Mouse (Mus musculus): ENCODE measurements around the gene Gatc. TPM values are rescaled to one million over a fixed set of nuclear protein-coding genes. Genes with fewer than 3 reads are reported as not detected.
"Not testable (repeated sequence)": the region's sequence is repeated elsewhere in the genome, so short reads cannot be mapped to it uniquely, and the experiment has no call there.

The Gatc gene
- polyA plus RNA-seq, 1 experiment, result 13.6 TPM

GRCm38 (mm10) chr5:115330955-115331354, 10.0 kb downstream of the Gatc start:
- no peak for DNase-seq (ENCODE audit: low spot score)

- no peak for DNase-seq (ENCODE audit: low spot score)
Measured at GRCm38 (mm10) chr5:115327610-115328548, 13.1 kb downstream of the Gatc start.

DNA sequence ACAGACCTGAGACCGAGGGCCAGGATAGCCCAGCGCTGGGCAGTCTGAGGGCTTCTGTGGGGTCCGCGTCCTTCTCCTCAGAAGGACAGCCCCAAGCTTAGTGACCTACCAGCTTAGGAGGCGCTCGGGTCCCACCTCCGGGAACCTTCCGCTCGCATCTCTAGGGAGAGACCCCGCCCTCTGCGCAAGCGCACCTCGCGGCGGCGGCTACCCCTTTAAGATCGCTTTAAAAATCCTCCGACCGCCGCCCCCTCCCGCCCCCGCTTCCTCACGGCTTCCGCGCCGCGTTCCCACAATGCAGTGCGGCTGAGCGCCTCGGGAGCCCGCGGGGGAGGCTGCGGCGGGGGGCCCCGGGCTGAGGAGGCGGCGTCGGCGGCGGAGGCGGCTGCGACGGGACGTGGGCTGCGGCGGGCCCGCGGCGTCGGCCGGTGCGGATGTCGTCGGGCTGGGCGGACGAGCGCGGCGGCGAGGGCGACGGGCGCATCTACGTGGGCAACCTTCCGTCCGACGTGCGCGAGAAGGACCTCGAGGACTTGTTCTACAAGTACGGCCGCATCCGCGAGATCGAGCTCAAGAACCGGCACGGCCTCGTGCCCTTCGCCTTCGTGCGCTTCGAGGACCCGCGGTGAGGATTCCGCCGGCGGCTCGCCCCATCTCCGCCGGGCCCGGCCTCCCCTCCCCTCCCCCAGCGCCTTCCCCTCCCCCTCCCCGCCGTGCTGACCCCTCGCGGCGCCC, 13.9 kb downstream of the Gatc start, which contains the start of gene Srsf9:
Gene Srsf9, plus strand, starts transcription at position 303 of the 735 bp plus-strand sequence.
- DNase-seq (ENCODE audit: low spot score), result peak; percentile 94

GRCm38 (mm10) chr5:115326256-115326831, 14.6 kb downstream of the Gatc start:
- no peak for DNase-seq (ENCODE audit: low spot score)

DNA sequence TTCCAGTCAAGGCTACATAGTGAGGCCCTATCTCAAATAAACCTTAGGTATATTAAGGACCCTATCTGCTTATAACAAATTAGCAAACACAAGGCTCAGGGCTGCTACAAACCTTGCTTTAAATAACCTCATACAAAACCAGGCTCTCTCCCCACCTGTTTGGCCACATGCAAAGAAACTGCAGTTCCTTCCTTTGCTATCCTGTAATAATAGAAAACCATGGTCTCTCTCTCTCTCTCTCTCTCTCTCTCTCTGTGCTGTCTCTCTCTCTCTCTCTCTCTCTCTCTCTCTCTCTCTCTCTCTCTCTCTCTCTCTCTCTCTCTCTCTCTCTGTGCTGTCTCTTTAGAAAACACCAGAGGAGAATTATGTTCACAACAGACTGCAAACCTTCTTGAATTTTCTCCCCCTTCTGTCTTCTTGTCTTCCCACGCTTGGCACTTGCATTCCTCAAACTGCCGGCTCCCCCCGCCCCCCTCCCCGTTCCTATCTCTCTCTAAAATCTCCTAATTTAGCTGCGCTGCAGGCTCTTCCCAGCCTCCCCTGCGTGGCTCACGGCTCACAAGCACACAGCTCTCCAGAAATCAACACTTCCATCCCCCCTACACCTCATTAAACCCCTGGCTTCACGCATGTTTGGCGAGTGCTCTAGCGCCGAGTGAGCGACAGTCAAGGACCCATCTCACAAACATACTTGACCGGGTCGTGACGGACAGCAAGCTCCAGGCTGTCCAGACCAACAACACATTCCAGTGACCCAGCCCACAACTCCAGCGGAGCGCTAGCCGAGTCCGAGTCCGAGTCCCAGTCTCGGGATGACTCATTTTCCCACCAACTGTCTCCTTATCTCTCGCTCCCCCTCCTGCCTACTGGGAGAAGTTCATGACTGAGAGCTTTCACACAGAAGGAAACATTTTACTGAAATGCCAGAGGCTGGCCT, 21.7 kb downstream of the Gatc start:
- DNase-seq (ENCODE audit: low spot score), result peak; percentile 55

DNA sequence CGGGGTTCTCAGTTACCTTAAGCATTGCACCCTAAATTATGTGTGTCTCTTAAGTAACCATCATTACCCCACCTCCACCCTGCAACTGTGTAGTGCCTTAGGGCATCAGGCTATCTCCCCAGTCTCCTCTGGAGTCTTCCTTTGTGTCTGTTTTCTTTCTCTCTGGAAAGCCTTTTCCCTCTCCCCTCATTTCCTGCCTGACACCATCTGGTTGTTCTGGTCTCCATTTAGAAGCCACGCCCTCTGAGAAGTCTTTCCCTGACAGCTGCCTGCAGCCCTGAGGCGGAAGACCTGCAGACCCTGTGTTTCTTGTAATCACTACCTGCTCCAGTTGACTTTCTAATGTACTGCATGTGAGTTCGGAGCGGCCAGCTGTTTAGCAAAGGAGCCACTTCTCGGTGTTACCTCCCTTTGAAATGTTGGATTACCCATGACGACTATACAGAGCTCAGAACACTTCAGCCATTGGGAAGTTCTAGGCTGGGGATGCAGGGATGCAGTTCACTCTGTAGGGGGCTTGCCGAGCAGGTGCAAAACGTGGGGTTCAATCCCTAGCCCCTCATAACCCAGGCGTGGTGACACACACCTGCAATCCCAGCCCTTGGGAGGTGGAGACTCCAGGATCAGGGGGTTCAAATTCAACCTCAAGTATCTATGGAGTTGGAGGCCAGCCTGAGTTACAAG, 23.2 kb downstream of the Gatc start:
- DNase-seq (ENCODE audit: low spot score), result no peak

GRCm38 (mm10) chr5:115316968-115317644, 23.9 kb downstream of the Gatc start:
- DNase-seq (ENCODE audit: low spot score), result no peak

DNA sequence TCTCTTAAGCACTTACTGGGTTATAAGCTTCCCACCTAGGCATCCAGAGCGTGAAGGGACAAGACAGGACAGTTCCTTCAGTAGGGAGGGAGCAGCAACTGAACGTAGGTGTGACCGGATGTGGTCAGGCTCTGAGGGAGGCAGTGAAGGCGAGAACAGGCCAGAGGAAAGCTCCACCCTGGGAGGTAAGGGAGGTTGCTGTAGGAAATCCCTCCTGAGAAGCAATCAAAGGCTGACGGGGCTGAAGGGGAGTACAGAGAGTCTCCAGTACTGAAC, 27.4 kb downstream of the Gatc start:
- DNase-seq (ENCODE audit: low spot score), result no peak

DNA sequence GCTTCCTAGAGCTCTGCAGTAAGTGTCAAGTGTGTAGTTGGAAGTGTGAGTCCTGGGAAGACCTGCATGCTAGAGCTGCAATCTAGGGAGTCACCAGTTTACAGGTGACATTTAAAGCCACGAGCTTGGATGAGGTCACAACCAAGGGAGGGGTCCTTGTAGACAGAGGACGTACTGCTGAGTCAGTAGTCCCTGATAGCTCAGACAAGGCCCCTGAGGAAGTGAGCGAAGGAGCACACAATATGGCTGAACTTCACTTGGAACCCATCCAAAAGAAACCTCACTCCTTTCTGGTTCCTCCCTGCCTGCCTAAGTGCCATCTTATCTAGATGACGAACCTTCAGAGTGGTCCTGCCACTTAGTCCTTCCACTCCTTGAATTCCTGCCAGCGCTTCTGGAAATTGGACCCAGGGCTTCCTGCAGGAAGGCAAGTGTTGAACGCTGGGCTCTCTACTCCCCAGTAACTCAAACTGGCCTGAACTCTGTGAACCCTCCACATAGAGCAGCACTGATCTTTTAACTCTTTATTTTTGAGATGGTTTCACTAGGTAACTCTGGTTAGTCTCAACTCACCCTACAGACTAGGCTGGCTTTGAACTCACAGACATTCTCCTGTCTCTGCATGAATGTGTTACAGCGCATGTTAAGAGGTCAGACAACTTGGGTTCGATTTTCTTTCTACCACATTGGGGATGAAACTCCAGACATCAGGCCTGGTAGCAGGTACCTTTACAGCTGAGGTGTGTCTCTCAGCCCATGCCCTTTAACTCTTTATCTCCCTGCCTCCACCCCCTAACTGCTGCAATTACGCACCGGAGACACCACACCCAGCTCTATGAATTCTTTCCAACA, 27.9 kb downstream of the Gatc start:
- DNase-seq (ENCODE audit: low spot score), result no peak

- no peak for DNase-seq (ENCODE audit: low spot score)
Measured at GRCm38 (mm10) chr5:115312354-115312753, 28.6 kb downstream of the Gatc start.

DNA sequence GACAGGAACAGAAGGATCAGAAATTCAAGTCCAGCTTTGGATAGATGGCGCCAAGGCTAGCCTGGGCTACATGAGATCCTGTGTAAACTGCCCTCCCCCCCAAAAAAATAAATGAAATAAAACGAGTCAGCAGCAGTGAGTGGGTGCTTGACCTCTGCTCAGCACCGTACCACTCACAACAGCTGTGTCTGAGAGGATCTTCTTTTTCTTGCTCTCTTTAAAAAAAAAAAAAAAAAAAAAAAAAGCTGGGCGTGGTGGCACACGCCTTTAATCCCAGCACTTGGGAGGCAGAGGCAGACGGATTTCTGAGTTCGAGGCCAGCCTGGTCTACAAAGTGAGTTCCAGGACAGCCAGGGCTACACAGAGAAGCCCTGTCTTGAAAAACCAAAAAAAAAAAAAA, 38.8 kb downstream of the Gatc start:
- not testable (repeated sequence) for DNase-seq (ENCODE audit: low spot score)

GRCm38 (mm10) chr5:115301615-115302014, 39.4 kb downstream of the Gatc start:
- DNase-seq (ENCODE audit: low spot score), result no peak

DNA sequence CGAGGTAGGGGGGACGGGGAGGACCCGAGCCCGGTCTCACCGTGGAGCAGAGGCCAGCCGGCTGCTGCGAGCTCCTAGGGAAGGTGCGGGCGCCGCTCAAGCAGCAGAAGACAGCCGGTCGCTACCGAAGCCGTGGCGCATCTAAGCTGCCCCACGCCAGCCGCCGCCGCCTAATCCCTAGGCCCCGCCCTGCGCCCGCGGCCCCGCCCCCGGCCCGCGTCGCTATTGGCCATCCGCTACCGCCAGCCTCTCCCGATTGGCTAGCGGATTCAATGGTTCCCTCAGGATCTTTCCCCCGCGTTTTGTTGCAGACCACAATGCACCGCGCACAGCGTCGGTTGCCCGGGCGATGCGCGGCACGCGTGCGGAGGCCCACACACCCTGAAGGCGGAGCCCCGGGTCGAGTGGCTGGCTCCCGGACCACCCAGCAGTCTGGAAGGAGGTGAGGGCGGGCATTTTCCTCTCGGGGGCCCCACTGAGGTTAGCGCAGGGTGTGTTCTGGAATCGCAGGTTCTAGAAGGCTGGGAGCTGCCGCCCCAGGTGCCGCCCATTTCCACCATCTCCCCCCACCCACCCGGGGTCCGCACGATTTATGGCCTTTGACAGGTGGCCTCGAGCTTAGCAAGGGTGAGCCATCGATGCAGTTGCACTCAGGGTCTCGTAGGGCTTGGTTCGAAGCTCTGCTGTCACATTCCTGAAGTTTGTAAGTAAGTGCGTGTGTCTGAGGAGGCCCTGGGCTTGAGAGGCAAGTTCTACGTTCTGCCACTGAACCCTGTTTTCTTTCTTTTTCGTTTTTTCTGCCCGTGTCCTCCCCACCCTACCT, 40.0 kb downstream of the Gatc start, which contains the start of gene Dynll1:
Gene Dynll1, minus strand, starts transcription at position 208 of the 823 bp plus-strand sequence.
- peak; percentile 99 for DNase-seq (ENCODE audit: low spot score)

DNA sequence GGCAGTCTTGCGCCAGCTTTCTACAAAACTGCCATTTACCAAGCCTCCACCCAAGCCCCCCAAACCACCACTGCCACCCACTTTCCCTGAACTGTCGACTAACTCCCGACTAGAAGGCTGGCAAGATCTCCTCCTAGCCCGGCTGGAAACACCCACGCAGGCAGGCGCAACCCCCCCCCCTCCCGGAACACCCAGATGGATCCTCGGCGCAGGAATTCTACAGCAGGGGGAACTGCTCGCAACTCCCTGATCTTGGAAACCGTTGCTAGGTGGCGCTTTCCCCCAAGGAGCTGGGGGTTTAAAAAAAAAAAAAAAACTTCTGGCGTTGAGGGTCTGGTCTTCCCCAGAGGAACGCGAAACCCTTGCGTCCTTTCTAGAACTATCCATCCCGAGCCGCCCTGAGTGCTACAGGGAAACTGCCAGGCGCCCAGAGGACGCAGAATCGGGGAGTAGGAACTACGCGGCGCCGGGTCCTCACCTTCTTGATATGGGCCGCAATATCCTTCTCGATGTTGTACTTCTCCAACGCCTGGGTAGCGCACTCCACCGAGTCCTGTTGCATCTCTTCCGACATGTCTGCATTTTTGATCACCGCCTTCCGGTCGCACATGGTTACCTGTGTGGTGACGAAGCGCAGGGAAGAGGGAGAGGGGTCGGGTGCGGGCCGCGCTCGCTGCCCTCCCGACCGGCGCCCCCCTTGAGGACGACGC, 40.8 kb downstream of the Gatc start:
- no peak for DNase-seq (ENCODE audit: low spot score)

DNA sequence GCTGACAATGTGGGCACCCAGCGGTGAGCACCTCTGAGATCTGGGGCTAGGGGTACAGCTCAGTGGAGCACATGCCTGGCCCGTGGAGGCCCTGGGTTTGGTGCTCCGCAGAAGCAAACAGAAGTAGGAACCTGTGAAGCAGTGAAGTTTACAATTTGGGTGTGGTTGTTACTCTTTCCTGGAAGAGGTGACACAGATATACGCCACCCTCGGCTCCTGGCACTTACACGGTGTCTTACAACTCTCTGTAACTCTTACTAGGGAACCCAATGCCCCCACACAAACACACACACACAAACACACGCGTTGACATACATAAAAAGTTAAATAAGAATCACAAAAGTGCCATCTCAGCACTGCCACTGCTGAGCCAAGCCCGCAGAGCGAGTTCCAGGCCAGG, 44.6 kb downstream of the Gatc start:
- no peak for DNase-seq (ENCODE audit: low spot score)

DNA sequence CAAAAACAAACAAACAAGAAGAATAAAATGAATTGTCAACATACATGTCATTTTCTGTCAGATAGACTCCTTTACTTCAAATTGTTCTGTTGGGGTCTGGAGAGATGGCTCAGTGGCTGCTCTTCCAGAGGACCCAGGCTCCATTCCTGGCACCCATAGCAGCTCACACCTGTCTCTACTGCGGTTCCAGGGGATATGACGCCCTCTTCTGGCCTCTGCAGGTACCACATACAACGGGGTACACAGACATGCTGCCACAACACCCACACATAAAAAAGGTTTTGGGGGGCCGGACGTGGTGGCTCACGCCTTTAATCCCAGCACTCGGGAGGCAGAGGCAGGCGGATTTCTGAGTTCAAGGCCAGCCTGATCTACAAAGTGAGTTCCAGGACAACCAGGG, 46.8 kb downstream of the Gatc start:
- no peak for DNase-seq (ENCODE audit: low spot score)

DNA sequence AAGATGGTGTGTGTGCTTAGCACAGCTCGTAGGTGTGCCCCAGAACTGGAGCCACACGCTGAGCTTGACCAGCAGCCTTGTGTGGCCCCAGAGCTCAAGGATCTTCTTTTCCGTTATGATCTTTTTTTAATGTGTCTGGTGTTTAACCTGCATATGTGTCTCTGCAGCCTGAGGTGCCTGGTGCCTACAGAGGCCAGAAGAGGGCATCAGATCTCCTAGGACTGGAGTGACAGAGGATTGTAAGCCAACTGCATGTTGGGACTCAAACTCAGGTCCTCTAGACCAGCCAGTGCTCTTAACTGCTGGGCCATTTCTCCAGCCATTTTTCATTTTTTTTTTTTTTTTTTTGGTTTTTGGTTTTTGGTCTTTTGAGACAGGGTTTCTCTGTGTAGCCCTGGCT, 56.2 kb downstream of the Gatc start:
- no peak for DNase-seq (ENCODE audit: low spot score)

All from urinary bladder, adult 2 months (tissue).